Mouse (Mus musculus): ENCODE results near the gene Gm26938. TPM values are rescaled to one million over a fixed set of nuclear protein-coding genes. Genes with fewer than 3 reads are reported as not detected.

The Gm26938 gene
- polyA plus RNA-seq, 1 experiment from 2014 or later, result not detected

DNA sequence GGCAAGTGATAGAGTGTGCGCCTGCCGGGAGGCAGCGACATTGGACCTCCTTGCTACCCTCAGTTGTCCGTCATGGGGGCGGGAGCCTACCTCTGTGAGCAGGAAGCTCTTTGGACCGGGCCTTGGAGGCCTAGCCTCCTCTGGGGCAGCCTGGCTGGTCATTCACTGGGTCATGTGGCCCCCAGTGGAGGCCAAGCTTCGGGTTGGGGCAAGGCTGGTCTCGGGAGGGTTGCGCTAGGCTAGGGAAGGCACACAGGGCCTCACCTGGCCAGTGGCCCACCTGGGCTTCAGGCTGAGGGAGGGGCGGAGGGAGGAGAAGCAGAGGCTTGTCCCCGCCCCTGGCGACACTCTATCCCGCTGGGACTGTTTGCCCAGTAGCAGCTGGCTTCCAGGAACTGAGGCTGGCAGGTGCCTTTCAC lies 12.2 kb downstream of the Gm26938 start:
- ATAC-seq (ENCODE audit: extremely low read depth, insufficient number of reproducible peaks, low FRiP score, low TSS enrichment), result no peak
- Histone ChIP-seq H3K4me2 (no peak overlapping the region), H3K4me3 (no peak overlapping the region), H3K9me3 (no peaks in the 10 kb centered on the region), H3K27ac (replicated peaks) (no peak overlapping the region), H3K27me3 (replicated peaks) (peaks cover 32% of the 10 kb centered on the region), H3K9ac (no peak overlapping the region; the same call in 1 of the 2 replicates), H3K36me3 (no peaks in the 10 kb centered on the region), H3K4me1 (peaks cover 26% of the 10 kb centered on the region)
- WGBS, result 14% methylated on average over 12 of the region's 13 CpGs

DNA sequence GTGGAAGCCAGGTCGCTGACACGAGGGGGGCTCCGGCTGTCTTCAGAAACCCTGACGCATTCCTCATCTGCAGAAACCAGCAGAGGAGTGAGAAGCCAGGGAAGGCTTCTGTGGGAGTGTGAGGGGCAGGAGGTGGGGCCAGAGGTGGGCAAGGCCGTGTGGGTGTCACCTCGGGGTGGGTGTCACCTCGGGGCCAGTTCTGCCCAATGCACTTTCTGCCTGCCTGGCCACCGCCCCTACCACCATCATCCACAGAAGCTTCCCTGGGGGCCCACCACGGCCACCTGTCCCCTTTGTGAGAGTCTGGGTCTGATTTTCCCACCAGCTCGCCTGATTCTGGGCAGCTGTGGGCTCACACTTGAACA lies 13.1 kb downstream of the Gm26938 start:
- no peak overlapping the region for H3K27ac ChIP-seq (replicated peaks)
- peaks cover 32% of the 10 kb centered on the region for H3K27me3 ChIP-seq (replicated peaks)
- no peak overlapping the region for H3K4me3 ChIP-seq
- H3K9me3 ChIP-seq, result no peaks in the 10 kb centered on the region
- 38% methylated on average over 10 of the region's 10 CpGs for WGBS
- ATAC-seq (ENCODE audit: extremely low read depth, insufficient number of reproducible peaks, low FRiP score, low TSS enrichment), result no peak
- peaks cover 26% of the 10 kb centered on the region for H3K4me1 ChIP-seq
- H3K4me2 ChIP-seq, result peak overlapping the region; percentile 25; the same call in 1 of the 2 replicates
- H3K36me3 ChIP-seq, result no peaks in the 10 kb centered on the region
- no peak overlapping the region for H3K9ac ChIP-seq

DNA sequence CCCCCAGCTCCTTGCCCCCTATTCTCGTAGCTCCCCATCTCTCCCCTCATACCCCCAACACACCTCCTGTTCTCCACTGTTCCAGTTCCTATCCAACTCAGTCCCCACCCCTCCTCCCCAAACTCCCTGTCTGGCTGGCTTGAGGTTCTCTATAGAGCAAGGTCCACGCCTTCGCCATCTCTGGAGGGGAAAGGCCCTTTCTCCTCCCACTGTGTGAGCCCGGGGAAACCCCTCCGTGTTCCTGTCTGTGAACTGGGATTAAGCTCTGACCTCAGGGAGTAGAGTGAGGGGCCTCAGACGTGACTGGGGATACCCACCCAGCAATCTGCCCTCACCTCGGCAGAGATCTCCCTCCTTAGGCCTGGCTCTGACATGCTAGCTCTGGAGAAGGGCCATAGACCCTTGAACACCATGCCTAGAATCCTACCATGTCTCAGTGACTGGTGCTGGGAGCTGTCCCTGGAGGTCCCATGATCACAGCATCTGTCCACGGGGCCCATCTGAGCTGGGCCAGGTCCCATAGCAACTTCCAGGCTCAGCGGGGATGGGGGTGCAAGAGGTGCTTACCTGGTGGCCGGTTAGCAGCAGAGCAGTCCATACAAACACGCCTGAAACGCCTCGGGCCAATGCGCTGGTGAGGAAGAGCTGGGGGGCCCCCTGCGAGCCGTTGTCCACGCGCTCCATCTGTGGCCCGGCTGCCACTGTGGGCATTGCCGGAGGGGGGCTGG lies 13.6 kb downstream of the Gm26938 start:
- H3K36me3 ChIP-seq, result no peaks in the 10 kb centered on the region
- H3K4me2 ChIP-seq, result peak overlapping the region; percentile 25; the same call in 1 of the 2 replicates
- H3K4me1 ChIP-seq, result peaks cover 26% of the 10 kb centered on the region
- no peak for ATAC-seq (ENCODE audit: extremely low read depth, insufficient number of reproducible peaks, low FRiP score, low TSS enrichment)
- no peak overlapping the region for H3K27ac ChIP-seq (replicated peaks)
- H3K4me3 ChIP-seq, result no peak overlapping the region
- H3K9me3 ChIP-seq, result no peaks in the 10 kb centered on the region
- H3K9ac ChIP-seq, result no peak overlapping the region
- peaks cover 32% of the 10 kb centered on the region for H3K27me3 ChIP-seq (replicated peaks)
- 64% methylated on average over 20 of the region's 20 CpGs for WGBS

DNA sequence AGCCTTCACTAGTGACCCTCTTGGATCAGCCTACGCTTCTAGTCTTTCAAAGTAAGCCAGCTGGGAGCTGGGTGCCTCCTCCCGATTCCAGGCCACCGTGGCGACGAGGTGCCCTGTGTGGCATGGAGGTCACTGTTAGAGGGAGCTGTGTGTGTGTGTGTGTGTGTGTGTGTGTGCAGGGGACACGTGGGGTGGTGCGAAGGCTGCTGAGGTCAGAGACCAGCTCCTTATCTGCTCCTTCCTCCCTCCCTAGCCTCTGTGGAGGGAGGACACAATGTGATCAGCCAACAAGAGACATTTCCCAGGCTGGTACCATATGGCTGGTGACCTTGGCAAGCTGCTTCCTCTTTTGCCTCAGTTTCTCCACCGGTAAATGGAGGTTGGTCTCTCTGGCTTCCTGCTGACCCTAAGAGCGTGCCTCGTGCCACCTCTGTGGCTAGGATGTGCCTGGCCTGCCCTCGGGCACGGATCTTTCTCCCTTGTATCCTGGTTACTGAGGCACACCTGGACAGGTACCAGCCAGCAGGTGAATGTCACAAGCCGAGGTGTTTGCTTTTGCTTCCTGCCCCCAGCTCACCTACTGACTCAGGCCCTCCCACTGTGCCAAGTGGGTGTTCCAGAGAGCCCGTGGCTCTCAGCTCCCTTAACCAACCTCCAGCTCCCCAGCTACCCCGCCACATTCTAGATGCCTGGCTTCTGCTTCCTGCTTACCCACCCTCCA lies 14.4 kb downstream of the Gm26938 start:
- H3K9ac ChIP-seq, result no peak overlapping the region
- no peak overlapping the region for H3K27ac ChIP-seq (replicated peaks)
- peak overlapping the region; percentile 25; the same call in 1 of the 2 replicates for H3K4me2 ChIP-seq
- WGBS, result 62% methylated on average over 15 of the region's 15 CpGs
- H3K27me3 ChIP-seq (replicated peaks), result peaks cover 32% of the 10 kb centered on the region
- H3K36me3 ChIP-seq, result no peaks in the 10 kb centered on the region
- ATAC-seq (ENCODE audit: extremely low read depth, insufficient number of reproducible peaks, low FRiP score, low TSS enrichment), result no peak
- no peak overlapping the region for H3K4me3 ChIP-seq
- H3K9me3 ChIP-seq, result no peaks in the 10 kb centered on the region
- peaks cover 26% of the 10 kb centered on the region for H3K4me1 ChIP-seq

DNA sequence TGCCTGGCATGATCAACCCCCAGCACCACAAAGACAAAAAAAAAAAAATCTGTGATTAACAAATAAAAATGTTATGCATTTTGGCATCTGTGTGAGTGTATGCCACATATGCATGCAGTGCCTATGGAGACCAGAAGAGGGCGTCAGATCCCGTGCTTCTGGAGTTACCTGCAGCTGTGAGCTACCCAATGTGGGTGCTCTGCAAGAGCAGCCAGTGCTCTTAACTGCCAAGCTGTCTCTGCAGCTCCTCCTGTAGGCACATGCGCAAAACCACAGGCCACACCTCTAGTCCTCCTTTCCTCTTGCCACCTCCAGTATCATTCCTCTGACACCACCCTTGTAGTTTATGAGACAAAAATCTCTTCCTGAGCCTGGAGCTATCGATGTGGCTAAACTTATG lies 16.8 kb downstream of the Gm26938 start:
- Histone ChIP-seq H3K9ac (no peak overlapping the region), H3K27ac (replicated peaks) (no peak overlapping the region), H3K4me3 (no peak overlapping the region), H3K4me2 (no peak overlapping the region), H3K4me1 (peaks cover 26% of the 10 kb centered on the region), H3K27me3 (replicated peaks) (peaks cover 21% of the 10 kb centered on the region), H3K36me3 (no peaks in the 10 kb centered on the region), H3K9me3 (no peaks in the 10 kb centered on the region)
- no peak for ATAC-seq (ENCODE audit: extremely low read depth, insufficient number of reproducible peaks, low FRiP score, low TSS enrichment)
- WGBS, result 58% methylated on average over 4 of the region's 4 CpGs

DNA sequence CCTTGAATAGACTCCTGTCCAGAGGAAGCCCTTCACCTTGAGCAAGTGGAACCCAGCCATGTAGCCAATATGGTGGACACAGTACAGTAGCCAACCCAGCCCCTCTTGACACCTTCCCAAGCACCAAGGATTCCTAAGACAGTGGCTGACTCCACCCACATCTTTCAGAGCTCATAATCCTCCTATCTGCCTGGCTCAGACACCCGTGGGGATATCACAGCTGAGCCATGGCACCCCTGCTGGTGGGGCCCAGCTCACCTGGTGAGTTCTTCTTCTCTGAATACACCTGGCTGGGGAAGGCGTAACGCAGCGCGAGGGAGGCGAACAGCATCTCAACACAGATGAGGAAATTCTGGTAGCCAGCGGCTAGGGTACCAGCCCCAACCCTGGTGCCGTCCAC lies 20.3 kb downstream of the Gm26938 start:
- no peaks in the 10 kb centered on the region for H3K27me3 ChIP-seq (replicated peaks)
- no peaks in the 10 kb centered on the region for H3K9me3 ChIP-seq
- 86% methylated on average over 8 of the region's 8 CpGs for WGBS
- H3K9ac ChIP-seq, result no peak overlapping the region
- 0 out of 2 replicates have a peak overlapping the region, but pooled peaks have one; percentile 88 for H3K27ac ChIP-seq (replicated peaks)
- H3K4me2 ChIP-seq, result no peak overlapping the region
- H3K36me3 ChIP-seq, result peaks cover 12% of the 10 kb centered on the region
- no peak for ATAC-seq (ENCODE audit: extremely low read depth, insufficient number of reproducible peaks, low FRiP score, low TSS enrichment)
- no peak overlapping the region for H3K4me3 ChIP-seq
- peaks cover 37% of the 10 kb centered on the region for H3K4me1 ChIP-seq

DNA sequence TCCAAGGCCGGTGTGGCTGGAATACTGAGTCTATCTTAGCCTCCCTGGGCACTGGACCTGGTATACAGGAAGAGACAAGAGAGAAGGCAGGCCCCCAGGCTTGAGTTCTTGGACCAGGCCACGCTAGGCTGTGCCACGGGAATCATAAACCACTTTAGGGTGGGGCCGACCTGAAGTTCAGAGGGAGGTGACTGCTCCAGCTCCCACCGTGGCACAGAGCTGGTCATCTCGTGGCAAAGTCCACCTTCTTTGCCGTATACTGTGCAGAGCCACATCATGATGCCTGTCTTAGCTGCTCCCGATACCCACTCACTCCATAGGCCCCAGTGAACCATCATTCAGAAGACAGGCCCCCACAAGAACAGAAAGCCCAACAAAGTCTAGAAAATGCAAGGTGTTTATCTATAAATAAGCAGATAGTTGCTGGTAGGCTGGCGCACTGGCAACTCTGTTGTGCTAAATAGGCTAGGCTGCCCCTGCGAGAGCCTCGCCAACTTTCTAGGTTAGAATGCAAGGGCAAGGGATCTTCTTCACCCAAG lies 21.6 kb downstream of the Gm26938 start:
- Histone ChIP-seq H3K4me2 (peak overlapping the region; percentile 54), H3K4me1 (peaks cover 48% of the 10 kb centered on the region), H3K4me3 (0 out of 2 replicates have a peak overlapping the region, but pooled peaks have one; percentile 13), H3K9ac (peak overlapping the region; percentile 61), H3K36me3 (peaks cover 25% of the 10 kb centered on the region), H3K9me3 (no peaks in the 10 kb centered on the region), H3K27me3 (replicated peaks) (no peaks in the 10 kb centered on the region), H3K27ac (replicated peaks) (peak overlapping the region; percentile 88)
- 56% methylated on average over 11 of the region's 11 CpGs for WGBS
- ATAC-seq (ENCODE audit: extremely low read depth, insufficient number of reproducible peaks, low FRiP score, low TSS enrichment), result no peak

DNA sequence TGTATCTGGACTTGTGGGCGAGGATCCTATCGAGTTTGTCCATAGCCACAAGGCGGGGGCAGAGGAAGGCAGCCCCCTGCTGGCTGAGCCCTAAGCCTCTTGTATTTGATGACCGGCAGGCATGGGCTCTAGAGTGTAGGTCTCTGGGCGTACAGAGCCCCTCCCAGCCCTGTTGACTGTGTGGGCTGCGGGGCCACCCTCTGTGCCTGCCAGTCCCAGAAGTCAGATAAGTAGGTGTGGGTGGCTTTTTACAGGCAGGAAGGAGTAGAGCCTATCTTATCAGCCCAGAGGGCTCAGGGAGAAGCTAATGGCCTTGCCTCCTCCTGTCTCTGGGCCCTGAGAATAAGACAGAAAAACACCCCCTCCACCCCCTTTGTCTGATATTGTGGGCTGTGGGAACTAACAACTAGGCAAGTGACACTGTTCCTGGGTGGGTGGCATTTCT lies 22.1 kb downstream of the Gm26938 start:
- ATAC-seq (ENCODE audit: extremely low read depth, insufficient number of reproducible peaks, low FRiP score, low TSS enrichment), result peak; percentile 74; the same call in 1 of the 2 replicates
- H3K27me3 ChIP-seq (replicated peaks), result no peaks in the 10 kb centered on the region
- peak overlapping the region; percentile 54 for H3K4me2 ChIP-seq
- 0 out of 2 replicates have a peak overlapping the region, but pooled peaks have one; percentile 13 for H3K4me3 ChIP-seq
- peaks cover 30% of the 10 kb centered on the region for H3K36me3 ChIP-seq
- H3K4me1 ChIP-seq, result peaks cover 53% of the 10 kb centered on the region
- peak overlapping the region; percentile 88 for H3K27ac ChIP-seq (replicated peaks)
- H3K9me3 ChIP-seq, result no peaks in the 10 kb centered on the region
- H3K9ac ChIP-seq, result peak overlapping the region; percentile 61
- WGBS, result 4% methylated on average over 6 of the region's 6 CpGs

DNA sequence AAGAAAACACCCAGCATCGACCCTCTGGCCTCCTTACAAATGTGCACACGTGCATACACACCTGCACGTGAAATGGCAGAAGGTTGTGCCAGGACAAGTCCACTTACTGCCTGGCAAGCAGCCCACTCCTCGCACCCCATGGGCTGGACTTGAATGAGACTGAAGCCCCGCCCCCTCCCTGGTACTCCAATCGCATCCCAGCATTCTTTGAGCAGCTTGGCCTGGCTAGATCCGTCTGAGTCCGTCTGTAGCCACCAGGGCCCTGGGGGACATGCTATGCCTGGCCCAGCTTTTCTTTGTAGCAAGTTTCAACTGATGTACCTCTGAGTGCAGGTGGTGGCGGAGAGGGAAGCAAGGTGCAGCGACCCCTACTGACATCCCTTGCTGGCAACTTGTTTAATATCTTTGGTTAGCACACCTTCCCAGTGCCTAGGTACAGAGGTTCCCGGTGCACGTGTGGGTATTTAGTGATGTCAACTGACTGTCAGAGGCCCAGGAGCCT lies 22.6 kb downstream of the Gm26938 start:
- H3K27me3 ChIP-seq (replicated peaks), result no peaks in the 10 kb centered on the region
- H3K4me2 ChIP-seq, result peak overlapping the region; percentile 54
- peak; percentile 68 for ATAC-seq (ENCODE audit: extremely low read depth, insufficient number of reproducible peaks, low FRiP score, low TSS enrichment)
- no peaks in the 10 kb centered on the region for H3K9me3 ChIP-seq
- H3K4me3 ChIP-seq, result 0 out of 2 replicates have a peak overlapping the region, but pooled peaks have one; percentile 13
- H3K27ac ChIP-seq (replicated peaks), result peak overlapping the region; percentile 88
- peaks cover 58% of the 10 kb centered on the region for H3K4me1 ChIP-seq
- H3K36me3 ChIP-seq, result peaks cover 32% of the 10 kb centered on the region
- 7% methylated on average over 12 of the region's 12 CpGs for WGBS
- H3K9ac ChIP-seq, result peak overlapping the region; percentile 61

DNA sequence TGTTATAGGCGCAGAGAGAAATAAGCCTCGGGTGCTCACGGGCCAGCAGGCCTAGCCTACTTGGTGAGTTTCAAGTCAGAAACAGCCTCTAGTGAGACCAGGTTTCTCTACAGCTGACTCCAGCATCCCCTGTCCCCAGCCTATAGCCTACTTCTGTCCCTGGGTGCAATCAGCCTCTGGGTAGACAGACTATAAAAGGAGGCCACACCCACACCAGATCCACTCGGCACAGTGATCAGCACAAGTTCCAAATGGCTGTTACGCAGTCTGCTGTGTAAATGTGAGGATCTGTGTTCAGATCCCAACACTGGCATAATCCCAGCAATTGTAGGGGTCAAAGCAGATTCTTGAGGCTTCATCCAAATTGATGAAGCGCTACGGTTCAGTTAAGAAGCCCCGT lies 23.0 kb downstream of the Gm26938 start:
- no peak for ATAC-seq (ENCODE audit: extremely low read depth, insufficient number of reproducible peaks, low FRiP score, low TSS enrichment)
- peaks cover 63% of the 10 kb centered on the region for H3K4me1 ChIP-seq
- peaks cover 32% of the 10 kb centered on the region for H3K36me3 ChIP-seq
- no peaks in the 10 kb centered on the region for H3K27me3 ChIP-seq (replicated peaks)
- H3K4me3 ChIP-seq, result 0 out of 2 replicates have a peak overlapping the region, but pooled peaks have one; percentile 13
- H3K9ac ChIP-seq, result no peak overlapping the region
- H3K9me3 ChIP-seq, result no peaks in the 10 kb centered on the region
- 71% methylated on average over 8 of the region's 8 CpGs for WGBS
- peak overlapping the region; percentile 54 for H3K4me2 ChIP-seq
- peak overlapping the region; percentile 88 for H3K27ac ChIP-seq (replicated peaks)

DNA sequence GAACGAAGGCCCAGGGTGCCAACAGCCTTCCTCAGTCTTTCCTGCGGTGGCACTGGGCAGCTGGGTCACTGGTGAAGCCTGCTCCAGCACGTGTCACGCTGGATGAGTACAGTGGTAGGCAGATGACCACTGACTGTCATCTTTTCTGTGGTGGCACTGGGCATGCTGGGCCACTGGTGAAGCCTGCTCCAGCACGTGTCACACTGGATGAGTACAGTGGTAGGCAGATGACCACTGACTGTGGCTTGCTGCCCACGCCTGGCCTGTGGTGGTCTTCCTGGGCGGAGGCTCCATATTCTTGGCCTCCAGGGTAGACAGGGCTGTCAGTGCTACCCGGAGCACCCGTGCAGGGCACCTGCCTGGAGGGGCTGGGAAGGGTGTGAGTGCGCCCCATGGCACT lies 24.3 kb downstream of the Gm26938 start:
- Histone ChIP-seq H3K9me3 (no peaks in the 10 kb centered on the region), H3K9ac (no peak overlapping the region; the same call in 1 of the 2 replicates), H3K27me3 (replicated peaks) (no peaks in the 10 kb centered on the region), H3K4me2 (no peak overlapping the region), H3K4me1 (peaks cover 76% of the 10 kb centered on the region), H3K4me3 (no peak overlapping the region), H3K36me3 (peaks cover 32% of the 10 kb centered on the region), H3K27ac (replicated peaks) (no peak overlapping the region)
- WGBS, result 92% methylated on average over 10 of the region's 10 CpGs
- no peak for ATAC-seq (ENCODE audit: extremely low read depth, insufficient number of reproducible peaks, low FRiP score, low TSS enrichment)
